Mouse (Mus musculus): ENCODE data around the gene Zfp710.
A peak's percentile ranks its signal among the peaks of the same experiment; 100 is the strongest.
"Not testable (repeated sequence)": the region's sequence is repeated elsewhere in the genome, so short reads cannot be mapped to it uniquely, and the experiment has no call there.

Gene Zfp710

GRCm38 (mm10) chr7:80024521-80025390, at the start of gene Zfp710:
Gene Zfp710 (plus strand): TSS chr7:80024814.
- DNase-seq = peak; percentile 93 to 96

- no peak for DNase-seq
Observed at GRCm38 (mm10) chr7:79975316-79975715, 49.3 kb upstream of the Zfp710 start.

- no peak for DNase-seq
Observed at GRCm38 (mm10) chr7:79986717-79987116, 37.9 kb upstream of the Zfp710 start.

GRCm38 (mm10) chr7:79987745-79988144, 36.9 kb upstream of the Zfp710 start:
- DNase-seq = no peak

GRCm38 (mm10) chr7:79988466-79988865, 36.1 kb upstream of the Zfp710 start:
- not testable (repeated sequence) for DNase-seq

- DNase-seq = peak; percentile 60 to 70
Observed at GRCm38 (mm10) chr7:79994476-79994875, 30.1 kb upstream of the Zfp710 start.

GRCm38 (mm10) chr7:79997761-79998160, 26.9 kb upstream of the Zfp710 start:
- DNase-seq = no peak

GRCm38 (mm10) chr7:80002353-80003055, 22.1 kb upstream of the Zfp710 start:
- no peak for DNase-seq

- peak in 1 of 2 experiments; percentile 49 for DNase-seq
Observed at GRCm38 (mm10) chr7:80004776-80005554, 19.6 kb upstream of the Zfp710 start.

GRCm38 (mm10) chr7:80010680-80011079, 13.9 kb upstream of the Zfp710 start:
- DNase-seq = no peak

- peak in 1 of 2 experiments; percentile 77 for DNase-seq
Observed at GRCm38 (mm10) chr7:80011470-80011869, 13.1 kb upstream of the Zfp710 start.

GRCm38 (mm10) chr7:80013884-80014550, 10.6 kb upstream of the Zfp710 start:
- peak; percentile 68 to 70 for DNase-seq

- no peak for DNase-seq
Observed at GRCm38 (mm10) chr7:80014826-80015755, 9.5 kb upstream of the Zfp710 start.

- no peak for DNase-seq
Observed at GRCm38 (mm10) chr7:80018506-80019452, 5.8 kb upstream of the Zfp710 start.

GRCm38 (mm10) chr7:80023621-80024435, 786 bp upstream of the Zfp710 start:
- peak; percentile 50 to 61 for DNase-seq

GRCm38 (mm10) chr7:80025391-80026117, 940 bp downstream of the Zfp710 start:
- DNase-seq = no peak

GRCm38 (mm10) chr7:80026118-80026989, 1.7 kb downstream of the Zfp710 start:
- DNase-seq = peak; percentile 66 to 77
